Comparison of ENCODE assay signal across 9 mouse cellular contexts in the genomic region with DNA sequence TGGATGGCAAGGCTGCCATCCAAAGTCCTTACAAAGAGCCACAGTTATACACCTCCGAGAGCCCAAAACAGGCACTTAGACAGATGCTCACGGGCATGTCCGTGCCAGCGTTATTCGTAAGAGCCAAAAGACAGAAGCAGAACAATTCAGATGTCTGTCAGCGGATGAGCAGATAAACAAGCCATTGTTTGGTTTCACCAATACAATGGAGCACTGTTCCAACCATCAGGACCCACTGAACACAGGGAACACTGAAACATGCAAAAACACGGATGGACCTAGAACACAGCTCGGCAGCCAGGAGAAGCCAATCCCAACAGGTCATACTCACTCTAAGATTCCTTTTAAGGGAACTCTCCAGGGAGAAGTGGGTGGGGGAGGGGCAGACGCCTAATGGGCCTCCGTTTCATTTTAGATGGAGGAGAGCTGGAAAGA. TPM values are rescaled to one million over a fixed set of nuclear protein-coding genes. Genes with fewer than 3 reads are reported as not detected.
A peak's percentile ranks its signal among the peaks of the same experiment; 100 is the strongest.
DNase-seq lines count a peak whose midpoint lies in the region; ATAC-seq and TF ChIP-seq lines count a peak whose summit lies in the region.
"Had no signal": no experiment of that assay in that cellular context is flagged by ENCODE, and none has a peak within 500 bp of the region (broad histone marks: within the 10 kb centered on the region; RNA-seq: fewer than 3 reads in every experiment).

No protein-coding gene starts in this region.

- H3K4me1 ChIP-seq in cerebellum, adult 2 months (ENCODE audit: control insufficient read depth, insufficient read depth, low read length) = peaks cover 31% of the 10 kb centered on the region
- H3K4me1 ChIP-seq in E14TG2a.4 (replicated peaks; ENCODE audit: low read depth, low read length) = peaks cover 53% of the 10 kb centered on the region
- peaks cover 42% of the 10 kb centered on the region for H3K4me1 ChIP-seq in forebrain, embryonic 13.5 days
- peaks cover 23% of the 10 kb centered on the region for H3K4me1 ChIP-seq in neural tube, embryonic 12.5 days

- TF ChIP-seq CTCF in cerebellum, adult 2 months (IDR thresholded peaks at IDR 0.05; ENCODE audit: borderline replicate concordance, insufficient read depth, low read depth, low read length) = no peak
- TF ChIP-seq CTCF in E14TG2a.4 (conservative IDR thresholded peaks at IDR 0.05; ENCODE audit: low read length) = no peak

- no peak for TF ChIP-seq POLR2A in cerebellum, adult 2 months (IDR thresholded peaks at IDR 0.05; ENCODE audit: borderline replicate concordance, insufficient read depth, low read length)

- no peaks in the 10 kb centered on the region for H3K27me3 ChIP-seq in cerebellum, adult 2 months (ENCODE audit: control insufficient read depth, insufficient read depth, low read length)
- H3K27me3 ChIP-seq in E14TG2a.4 (ENCODE audit: insufficient read depth, low read length) = no peaks in the 10 kb centered on the region
- no peaks in the 10 kb centered on the region for H3K27me3 ChIP-seq in forebrain, embryonic 13.5 days
- H3K27me3 ChIP-seq in neural tube, embryonic 12.5 days (replicated peaks) = no peaks in the 10 kb centered on the region
- H3K27me3 ChIP-seq: liver, embryonic 13.5 days had no signal

- peak overlapping the region; percentile 16; the same call in 1 of the 2 replicates for H3K4me2 ChIP-seq in forebrain, embryonic 13.5 days
- H3K4me2 ChIP-seq in neural tube, embryonic 12.5 days (replicated peaks) = peak overlapping the region; percentile 12
- H3K4me2 ChIP-seq: liver, embryonic 13.5 days had no signal

- peak; percentile 56 to 63 for DNase-seq in cerebellum, adult 2 months
- no peak for DNase-seq in cerebellum, adult 11 months
- peak; percentile 86 for DNase-seq in layer of hippocampus, adult 9-11 months
- no peak for DNase-seq in urinary bladder, adult 18-20 months (ENCODE audit: low spot score in 2 of 2)
- no peak for DNase-seq in ovary, postnatal 10 days (ENCODE audit: low spot score)
- DNase-seq: liver, embryonic 13.5 days had no signal

- no peaks in the 10 kb centered on the region for H3K9me3 ChIP-seq in E14TG2a.4 (ENCODE audit: low read length)
- H3K9me3 ChIP-seq in forebrain, embryonic 13.5 days (replicated peaks) = no peaks in the 10 kb centered on the region
- no peaks in the 10 kb centered on the region for H3K9me3 ChIP-seq in neural tube, embryonic 12.5 days
- H3K9me3 ChIP-seq: liver, embryonic 13.5 days had no signal

- ATAC-seq in forebrain, embryonic 13.5 days = peak; percentile 61; the same call in 1 of the 2 replicates
- ATAC-seq in neural tube, embryonic 12.5 days (ENCODE audit: low FRiP score, low read depth) = no peak

- 12% methylated on average over 10 of the region's 10 CpGs for WGBS in cerebellum, adult 2 months
- WGBS in forebrain, embryonic 13.5 days = 23% methylated on average over 10 of the region's 10 CpGs
- 32% methylated on average over 10 of the region's 10 CpGs for WGBS in neural tube, embryonic 12.5 days

- H3K9ac ChIP-seq in forebrain, embryonic 13.5 days = no peak overlapping the region
- H3K9ac ChIP-seq in neural tube, embryonic 12.5 days = no peak overlapping the region
- H3K9ac ChIP-seq: liver, embryonic 13.5 days had no signal

- H3K36me3 ChIP-seq in E14TG2a.4 (ENCODE audit: insufficient read depth, low read length) = peaks cover 6% of the 10 kb centered on the region; the same call in 1 of the 2 replicates
- H3K36me3 ChIP-seq in forebrain, embryonic 13.5 days (ENCODE audit: poor library complexity, severe bottlenecking) = no peaks in the 10 kb centered on the region
- no peaks in the 10 kb centered on the region for H3K36me3 ChIP-seq in neural tube, embryonic 12.5 days
- H3K36me3 ChIP-seq: liver, embryonic 13.5 days had no signal

- peak overlapping the region; percentile 51 for H3K27ac ChIP-seq in cerebellum, adult 2 months (ENCODE audit: insufficient read depth, low read length)
- peak overlapping the region; percentile 68 for H3K27ac ChIP-seq in forebrain, embryonic 13.5 days
- H3K27ac ChIP-seq in neural tube, embryonic 12.5 days = no peak overlapping the region
- H3K27ac ChIP-seq: liver, embryonic 13.5 days had no signal

- H3K4me3 ChIP-seq in cerebellum, adult 2 months (replicated peaks; ENCODE audit: insufficient read depth, low read depth, low read length) = no peak overlapping the region
- peak overlapping the region; percentile 46 for H3K4me3 ChIP-seq in E14TG2a.4 (replicated peaks; ENCODE audit: low read length)
- no peak overlapping the region for H3K4me3 ChIP-seq in forebrain, embryonic 13.5 days
- H3K4me3 ChIP-seq in neural tube, embryonic 12.5 days = no peak overlapping the region
- H3K4me3 ChIP-seq: liver, embryonic 13.5 days had no signal

RNA-seq across cellular contexts. Expression of a gene that starts 34.5 kb away (rescaled TPM):
- 56.3 and 63.8 TPM in 2 replicates for polyA plus RNA-seq in cerebellum, adult 2 months (2012; rRNA removed)
- 42.5 and 49.6 TPM in 2 replicates for polyA plus RNA-seq in forebrain, embryonic 13.5 days (2015; fragmentation: Nextera tagmentation; extraction: Ambion mirVana)
- polyA plus RNA-seq in neural tube, embryonic 12.5 days (2016; fragmentation: Nextera tagmentation; extraction: Ambion mirVana) = 63.8 and 63.9 TPM in 2 replicates

RNA-seq across cellular contexts. Expression of a gene that starts 35.4 kb away (rescaled TPM):
- polyA plus RNA-seq in cerebellum, adult 2 months (2012; rRNA removed) = 44.0 and 45.2 TPM in 2 replicates
- 42.2 and 43.0 TPM in 2 replicates for polyA plus RNA-seq in forebrain, embryonic 13.5 days (2015; fragmentation: Nextera tagmentation; extraction: Ambion mirVana)
- polyA plus RNA-seq in neural tube, embryonic 12.5 days (2016; fragmentation: Nextera tagmentation; extraction: Ambion mirVana) = 57.5 and 62.1 TPM in 2 replicates

Comparison
In these comparisons a context has a peak if more than half of its experiments do, and no peak if none do; other contexts are left out.
1. DNase-seq: peak in cerebellum, adult 2 months (2 of 2) and layer of hippocampus, adult 9-11 months (single experiment); none in cerebellum, adult 11 months (single experiment), urinary bladder, adult 18-20 months (0 of 2) and ovary, postnatal 10 days (single experiment).